Mouse (Mus musculus) thymus, adult 2 months (tissue): ENCODE measurements at regions not wholly inside any gene's neighbourhood (a gene's known extent, or its start where the extent isn't known, plus 50 kb on each side); places are given as distances from the start of the nearest gene placed in this dataset.

Experiments
- CTCF ChIP-seq: fragments of 200-500 bp; IDR thresholded peaks from 2 replicates; pipeline ENCODE4 v1.5.1; 2012; ENCODE audit warnings: mild to moderate bottlenecking, control low read depth, low read length, moderate library complexity, borderline replicate concordance; ENCODE audit not compliant: control insufficient read depth, poor library complexity, insufficient read depth; ENCODE audit errors: extremely low read depth
- POLR2A ChIP-seq: fragments of 200-500 bp; IDR thresholded peaks from 2 replicates; pipeline ENCODE4 v1.6.1; 2012; ENCODE audit warnings: mild to moderate bottlenecking, low read length, control low read depth, moderate library complexity; ENCODE audit not compliant: control insufficient read depth, poor library complexity, insufficient read depth; ENCODE audit errors: extremely low read depth

DNA sequence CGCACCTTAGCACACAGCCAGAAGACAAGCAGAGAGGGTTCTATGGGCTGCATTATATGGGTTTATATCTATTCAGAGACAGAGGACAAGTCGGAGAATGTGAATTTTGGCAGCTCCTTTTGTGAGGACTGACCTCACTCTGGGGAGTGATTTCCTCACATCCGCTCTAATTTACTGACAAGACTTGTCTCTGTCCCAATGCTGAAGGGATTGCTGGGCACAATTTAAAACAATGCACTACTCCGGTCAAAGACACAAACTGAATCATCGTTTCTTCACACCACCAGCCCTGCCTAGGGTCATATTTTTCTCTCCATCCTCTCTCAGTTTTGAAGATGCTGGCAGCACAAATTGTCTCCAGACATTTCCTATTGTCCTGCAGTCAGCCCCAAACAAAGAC, 438.2 kb upstream of the Gm10131 start:
- no peak for TF ChIP-seq CTCF
- no peak for TF ChIP-seq POLR2A
